Mouse (Mus musculus): Measurements from ENCODE around the gene Vmn2r95.
"Not testable (repeated sequence)": the region's sequence is repeated elsewhere in the genome, so short reads cannot be mapped to it uniquely, and the experiment has no call there.

Gene Vmn2r95

GRCm38 (mm10) chr17:18423778-18424177 lies at the start of gene Vmn2r95:
Gene Vmn2r95, plus strand, starts transcription at chr17:18424078.
- no peak for DNase-seq

- DNase-seq: no peak
Measured at GRCm38 (mm10) chr17:18455619-18456140, 31.8 kb downstream of the Vmn2r95 start.

- DNase-seq: not testable (repeated sequence)
Measured at GRCm38 (mm10) chr17:18458126-18458634, 34.3 kb downstream of the Vmn2r95 start.

GRCm38 (mm10) chr17:18462695-18463094 lies 38.8 kb downstream of the Vmn2r95 start:
- DNase-seq: no peak

GRCm38 (mm10) chr17:18479885-18480284 lies 56.0 kb downstream of the Vmn2r95 start:
- no peak for DNase-seq

All from kidney, adult 8-10 months (tissue).